Mouse (Mus musculus) hindbrain, embryonic 11.5 days (tissue): ENCODE results near the gene Ntrk3. TPM values are rescaled to one million over a fixed set of nuclear protein-coding genes. Genes with fewer than 3 reads are reported as not detected.

Experiments used
- ATAC-seq: fragments of 200-750 bp; cut with Nextera tagmentation; 2 replicates; pipeline ENCODE4 v1.8.0; 2017; ENCODE audit warnings: mild to moderate bottlenecking, moderate TSS enrichment, moderate library complexity; ENCODE audit not compliant: low FRiP score
- DNase-seq: peaks from one replicate; pipeline ENCODE4 v3.0.0-alpha.2; 2015; ENCODE audit warnings: low spot score
- H3K27ac ChIP-seq: fragments of 300-500 bp; sonication (generic); 2 replicates; pipeline ENCODE4 v1.5.1; 2014; ENCODE audit warnings: mild to moderate bottlenecking, low read depth, low read length
- H3K27me3 ChIP-seq: fragments of 300-500 bp; sonication (generic); 2 replicates; pipeline ENCODE4 v1.6.1; 2014; ENCODE audit warnings: mild to moderate bottlenecking, low read length, moderate library complexity, mixed read lengths; ENCODE audit not compliant: control insufficient read depth, insufficient read depth
- H3K36me3 ChIP-seq: fragments of 300-500 bp; sonication (generic); 2 replicates; pipeline ENCODE4 v1.6.1; 2014; ENCODE audit warnings: mild to moderate bottlenecking, low read length, moderate library complexity, mixed read lengths; ENCODE audit not compliant: control insufficient read depth, insufficient read depth
- H3K4me1 ChIP-seq: fragments of 300-500 bp; sonication (generic); replicated peaks from 2 replicates; pipeline ENCODE4 v1.6.1; 2014; ENCODE audit warnings: low read length, mixed read lengths; ENCODE audit not compliant: control insufficient read depth, insufficient read depth
- H3K4me2 ChIP-seq: fragments of 300-500 bp; sonication (generic); replicated peaks from 2 replicates; pipeline ENCODE4 v1.6.1; 2014; ENCODE audit warnings: mild to moderate bottlenecking, low read depth, low read length
- H3K4me3 ChIP-seq: fragments of 300-500 bp; sonication (generic); 2 replicates; pipeline ENCODE4 v1.5.1; 2014; ENCODE audit warnings: low read depth, low read length
- H3K9ac ChIP-seq: fragments of 300-500 bp; sonication (generic); 2 replicates; pipeline ENCODE4 v1.6.1; 2014; ENCODE audit warnings: low read depth, low read length
- H3K9me3 ChIP-seq: fragments of 300-500 bp; sonication (generic); 2 replicates; pipeline ENCODE4 v1.6.1; 2016; ENCODE audit warnings: low read length; ENCODE audit not compliant: control insufficient read depth
- WGBS: fragments of 180-500 bp; shearing (Covaris S2); extraction: QIAGEN DNeasy Blood & Tissue Kit; methylation state at CpG from one replicate; pipeline ENCODE4 v1.1.7; 2014; 5-methylcytosine and 5-hydroxymethylcytosine counted together
- polyA plus RNA-seq: library from polyadenylated mRNA; unstranded; fragments of >200 nt; fragmentation: Nextera tagmentation; extraction: Ambion mirVana; gene quantifications from 2 replicates; pipeline ENCODE4 v1.2.1, GENCODE M21; 2014

The Ntrk3 gene
- polyA plus RNA-seq, 1 experiment from 2014 or later: 8.0 TPM

GRCm38 (mm10) chr7:78549461-78549860 lies 188.4 kb downstream of the Ntrk3 start:
- Histone ChIP-seq H3K36me3 (no peaks in the 10 kb centered on the region), H3K27ac (no peak overlapping the region), H3K9ac (no peak overlapping the region), H3K4me3 (no peak overlapping the region), H3K4me2 (no peak overlapping the region), H3K9me3 (no peaks in the 10 kb centered on the region), H3K4me1 (no peaks in the 10 kb centered on the region), H3K27me3 (no peaks in the 10 kb centered on the region)
- WGBS: 92% methylated on average over 8 of the region's 8 CpGs
- DNase-seq (no peak), ATAC-seq (no peak)

DNA sequence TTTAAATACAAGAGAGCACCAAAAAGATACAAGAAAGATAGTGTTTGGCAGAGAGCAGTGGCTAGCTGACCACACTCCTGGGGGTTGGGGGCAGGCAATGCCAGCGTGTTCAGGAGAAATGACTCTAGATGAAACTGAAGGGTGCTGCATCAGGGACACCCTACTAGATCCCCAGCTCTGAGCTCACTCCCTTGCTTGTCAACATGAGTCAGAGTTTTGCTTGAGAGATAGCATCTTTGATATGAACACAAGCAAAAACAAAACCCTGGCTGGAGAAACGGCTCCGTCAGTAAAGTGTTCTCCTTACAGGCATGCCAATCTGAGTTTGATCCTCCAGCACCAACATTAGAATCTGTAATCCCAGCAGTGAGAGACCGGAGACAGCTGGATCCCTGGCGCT lies 189.1 kb downstream of the Ntrk3 start:
- H3K9ac ChIP-seq: no peak overlapping the region
- no peak overlapping the region for H3K27ac ChIP-seq
- H3K4me2 ChIP-seq: no peak overlapping the region
- ATAC-seq (no peak), DNase-seq (no peak)
- H3K36me3 ChIP-seq: no peaks in the 10 kb centered on the region
- WGBS: 94% methylated on average over 5 of the region's 5 CpGs
- no peaks in the 10 kb centered on the region for H3K9me3 ChIP-seq
- H3K4me1 ChIP-seq: no peaks in the 10 kb centered on the region
- H3K27me3 ChIP-seq: no peaks in the 10 kb centered on the region
- no peak overlapping the region for H3K4me3 ChIP-seq

- ATAC-seq: peak; percentile 79
These were observed 191.3 kb downstream of the Ntrk3 start for GRCm38 (mm10) chr7:78546551-78546950.

DNA sequence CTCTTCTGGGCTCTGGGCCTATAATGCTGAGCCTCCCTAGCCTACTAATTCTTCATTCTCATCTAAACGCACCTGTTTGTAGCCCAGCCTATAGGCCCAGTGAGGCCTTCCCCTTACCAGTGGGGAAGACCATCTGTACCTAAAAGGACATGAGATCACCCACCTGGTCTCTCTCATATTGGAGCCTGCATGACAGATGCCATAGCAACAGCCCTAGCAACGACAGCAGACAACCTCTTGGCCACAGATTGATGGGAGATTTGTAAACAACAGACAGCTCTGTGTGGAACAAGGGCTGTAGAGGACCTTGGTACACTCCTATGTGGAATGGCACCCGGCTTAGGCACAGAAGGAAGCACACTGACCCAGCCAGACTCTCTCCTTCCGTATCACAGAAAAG lies 195.3 kb downstream of the Ntrk3 start:
- Histone ChIP-seq H3K4me1 (no peaks in the 10 kb centered on the region), H3K4me3 (no peak overlapping the region), H3K9ac (no peak overlapping the region), H3K9me3 (no peaks in the 10 kb centered on the region), H3K4me2 (no peak overlapping the region), H3K27ac (no peak overlapping the region), H3K36me3 (no peaks in the 10 kb centered on the region; the same call in 1 of the 2 replicates), H3K27me3 (no peaks in the 10 kb centered on the region)
- DNase-seq: no peak
- WGBS: 78% methylated on average over 4 of the region's 4 CpGs
- no peak for ATAC-seq

More at GRCm38 (mm10) chr7:78546551-78546950, 191.3 kb downstream of the Ntrk3 start:
- H3K27me3 ChIP-seq: no peaks in the 10 kb centered on the region
- H3K4me3 ChIP-seq: no peak overlapping the region
- H3K4me1 ChIP-seq: no peaks in the 10 kb centered on the region
- WGBS: 61% methylated on average over 10 of the region's 10 CpGs
- H3K27ac ChIP-seq: no peak overlapping the region; the same call in 1 of the 2 replicates
- H3K9me3 ChIP-seq: no peaks in the 10 kb centered on the region
- H3K36me3 ChIP-seq: no peaks in the 10 kb centered on the region; the same call in 1 of the 2 replicates
- H3K9ac ChIP-seq: no peak overlapping the region
- peak; percentile 33 for DNase-seq
- no peak overlapping the region for H3K4me2 ChIP-seq

DNA sequence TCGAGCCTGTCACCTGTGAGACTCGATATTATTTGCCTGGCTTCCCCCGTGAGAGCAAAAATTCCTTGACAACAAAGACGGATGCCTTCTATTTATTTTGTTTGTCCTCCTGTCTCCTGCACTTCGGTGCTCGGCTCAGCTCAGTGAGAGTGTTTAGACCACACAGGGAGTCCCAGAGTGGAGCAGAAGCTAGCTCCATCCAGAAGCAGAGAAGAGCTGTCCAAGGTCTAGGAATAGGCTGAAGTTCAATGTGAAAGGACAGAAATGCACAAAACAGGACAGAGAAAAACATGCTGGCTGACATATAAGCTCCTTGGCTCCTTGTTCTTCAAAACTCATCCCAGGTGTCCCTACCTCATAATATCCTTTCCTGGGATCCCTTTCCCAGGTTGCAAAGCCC lies 207.5 kb downstream of the Ntrk3 start:
- DNase-seq: no peak
- WGBS: 47% methylated on average over 6 of the region's 6 CpGs
- H3K27ac ChIP-seq: no peak overlapping the region
- H3K4me1 ChIP-seq: no peaks in the 10 kb centered on the region
- no peak overlapping the region for H3K4me3 ChIP-seq
- no peaks in the 10 kb centered on the region for H3K9me3 ChIP-seq
- no peak overlapping the region for H3K4me2 ChIP-seq
- no peak overlapping the region for H3K9ac ChIP-seq
- H3K27me3 ChIP-seq: no peaks in the 10 kb centered on the region
- no peaks in the 10 kb centered on the region for H3K36me3 ChIP-seq
- ATAC-seq: no peak

GRCm38 (mm10) chr7:78528008-78528407 lies 209.8 kb downstream of the Ntrk3 start:
- WGBS: 79% methylated on average over 3 of the region's 3 CpGs

GRCm38 (mm10) chr7:78527564-78527963 lies 210.2 kb downstream of the Ntrk3 start:
- H3K27ac ChIP-seq: no peak overlapping the region
- ATAC-seq (no peak), DNase-seq (no peak)
- no peaks in the 10 kb centered on the region for H3K36me3 ChIP-seq
- WGBS: 60% methylated on average over 4 of the region's 4 CpGs
- no peaks in the 10 kb centered on the region for H3K27me3 ChIP-seq
- no peaks in the 10 kb centered on the region for H3K9me3 ChIP-seq
- no peak overlapping the region for H3K9ac ChIP-seq
- H3K4me1 ChIP-seq: no peaks in the 10 kb centered on the region
- H3K4me2 ChIP-seq: no peak overlapping the region
- no peak overlapping the region for H3K4me3 ChIP-seq

More at GRCm38 (mm10) chr7:78528008-78528407, 209.8 kb downstream of the Ntrk3 start:
- H3K27ac ChIP-seq: no peak overlapping the region
- DNase-seq (no peak), ATAC-seq (no peak)
- no peaks in the 10 kb centered on the region for H3K36me3 ChIP-seq
- H3K4me1 ChIP-seq: no peaks in the 10 kb centered on the region
- H3K9ac ChIP-seq: no peak overlapping the region
- H3K4me2 ChIP-seq: no peak overlapping the region
- H3K9me3 ChIP-seq: no peaks in the 10 kb centered on the region
- H3K4me3 ChIP-seq: no peak overlapping the region
- no peaks in the 10 kb centered on the region for H3K27me3 ChIP-seq

GRCm38 (mm10) chr7:78520243-78520927 lies 217.4 kb downstream of the Ntrk3 start:
- Histone ChIP-seq H3K36me3 (no peaks in the 10 kb centered on the region), H3K9me3 (no peaks in the 10 kb centered on the region), H3K27ac (no peak overlapping the region), H3K9ac (no peak overlapping the region), H3K4me2 (no peak overlapping the region), H3K4me1 (no peaks in the 10 kb centered on the region), H3K4me3 (no peak overlapping the region), H3K27me3 (no peaks in the 10 kb centered on the region)
- ATAC-seq (no peak), DNase-seq (no peak)
- WGBS: 92% methylated on average over 9 of the region's 9 CpGs

- ATAC-seq: no peak
- Histone ChIP-seq H3K4me1 (no peaks in the 10 kb centered on the region), H3K27me3 (no peaks in the 10 kb centered on the region), H3K4me3 (no peak overlapping the region), H3K27ac (no peak overlapping the region), H3K9me3 (no peaks in the 10 kb centered on the region), H3K36me3 (no peaks in the 10 kb centered on the region), H3K9ac (no peak overlapping the region), H3K4me2 (no peak overlapping the region)
- no peak for DNase-seq
- 93% methylated on average over 3 of the region's 3 CpGs for WGBS
These were observed 218.1 kb downstream of the Ntrk3 start for GRCm38 (mm10) chr7:78519689-78520088.
